Mouse (Mus musculus) hindbrain, embryonic 16.5 days (tissue): ENCODE measurements around the gene Mettl6. TPM values are rescaled to one million over a fixed set of nuclear protein-coding genes. Genes with fewer than 3 reads are reported as not detected.
"Not testable (repeated sequence)": the region's sequence is repeated elsewhere in the genome, so short reads cannot be mapped to it uniquely, and the experiment has no call there.

Source experiments
- ATAC-seq: fragments of 200-750 bp; cut with Nextera tagmentation; 2 replicates; pipeline ENCODE4 v1.8.0; 2017; ENCODE audit warnings: moderate TSS enrichment, moderate library complexity
- H3K27ac ChIP-seq: fragments of 300-500 bp; sonication (generic); 2 replicates; pipeline ENCODE4 v1.5.1; 2014; ENCODE audit warnings: low read depth, mild to moderate bottlenecking, control low read depth, low read length, moderate library complexity
- H3K27me3 ChIP-seq: fragments of 300-500 bp; sonication (generic); replicated peaks from 2 replicates; pipeline ENCODE4 v1.6.1; 2014; ENCODE audit warnings: low read length; ENCODE audit not compliant: control insufficient read depth, insufficient read depth
- H3K36me3 ChIP-seq: fragments of 300-500 bp; sonication (generic); 2 replicates; pipeline ENCODE4 v1.6.1; 2014; ENCODE audit warnings: mild to moderate bottlenecking, low read length, moderate library complexity, mixed read lengths; ENCODE audit not compliant: control insufficient read depth, insufficient read depth
- H3K4me1 ChIP-seq: fragments of 300-500 bp; sonication (generic); 2 replicates; pipeline ENCODE4 v1.6.1; 2014; ENCODE audit warnings: low read depth, low read length; ENCODE audit not compliant: control insufficient read depth, insufficient read depth
- H3K4me2 ChIP-seq: fragments of 300-500 bp; sonication (generic); 2 replicates; pipeline ENCODE4 v1.6.1; 2014; ENCODE audit warnings: mild to moderate bottlenecking, low read length, control low read depth, moderate library complexity
- H3K4me3 ChIP-seq: fragments of 300-500 bp; sonication (generic); 2 replicates; pipeline ENCODE4 v1.5.1; 2014; ENCODE audit warnings: mild to moderate bottlenecking, low read length, control low read depth, moderate library complexity
- H3K9ac ChIP-seq: fragments of 300-500 bp; sonication (generic); 2 replicates; pipeline ENCODE4 v1.6.1; 2014; ENCODE audit warnings: low read depth, mild to moderate bottlenecking, control low read depth, low read length, moderate library complexity
- H3K9me3 ChIP-seq: fragments of 300-500 bp; sonication (generic); 2 replicates; pipeline ENCODE4 v1.6.1; 2014; ENCODE audit warnings: mild to moderate bottlenecking, low read length, moderate library complexity; ENCODE audit not compliant: control insufficient read depth
- WGBS: fragments of 180-500 bp; shearing (Covaris S2); extraction: QIAGEN DNeasy Blood & Tissue Kit; methylation state at CpG from one replicate; pipeline ENCODE4 v1.1.7; 2014; 5-methylcytosine and 5-hydroxymethylcytosine counted together
- polyA plus RNA-seq: library from polyadenylated mRNA; unstranded; fragments of >200 nt; fragmentation: Nextera tagmentation; extraction: Ambion mirVana; gene quantifications from 2 replicates; pipeline ENCODE4 v1.2.1, GENCODE M21; 2015

The Mettl6 gene
- polyA plus RNA-seq, 1 experiment from 2014 or later, result 36.9 TPM

GRCm38 (mm10) chr14:31493901-31494300 is 939 bp downstream of the Mettl6 start:
- Histone ChIP-seq H3K4me1 (peaks cover 29% of the 10 kb centered on the region), H3K9ac (peak overlapping the region; percentile 89), H3K4me2 (peak overlapping the region; percentile 85), H3K9me3 (no peaks in the 10 kb centered on the region), H3K27ac (no peak overlapping the region), H3K4me3 (peak overlapping the region; percentile 80), H3K36me3 (no peaks in the 10 kb centered on the region), H3K27me3 (no peaks in the 10 kb centered on the region)
- ATAC-seq, result no peak
- 45% methylated on average over 9 of the region's 9 CpGs for WGBS

- H3K4me1 ChIP-seq, result no peaks in the 10 kb centered on the region
- no peak overlapping the region for H3K27ac ChIP-seq
- no peaks in the 10 kb centered on the region for H3K27me3 ChIP-seq
- H3K9me3 ChIP-seq, result no peaks in the 10 kb centered on the region
- H3K4me3 ChIP-seq, result no peak overlapping the region
- no peak overlapping the region for H3K9ac ChIP-seq
- H3K36me3 ChIP-seq, result peaks cover 31% of the 10 kb centered on the region
- H3K4me2 ChIP-seq, result no peak overlapping the region
- no peak for ATAC-seq
- WGBS, result 97% methylated on average over 6 of the region's 6 CpGs
Measured at GRCm38 (mm10) chr14:31488055-31488454, 6.8 kb downstream of the Mettl6 start.

GRCm38 (mm10) chr14:31486465-31486864 is 8.4 kb downstream of the Mettl6 start:
- Histone ChIP-seq H3K4me3 (no peak overlapping the region), H3K27me3 (no peaks in the 10 kb centered on the region), H3K9me3 (no peaks in the 10 kb centered on the region), H3K36me3 (peaks cover 46% of the 10 kb centered on the region), H3K4me2 (no peak overlapping the region), H3K4me1 (no peaks in the 10 kb centered on the region), H3K9ac (no peak overlapping the region), H3K27ac (no peak overlapping the region)
- ATAC-seq, result no peak
- WGBS, result 83% methylated on average over 4 of the region's 4 CpGs

GRCm38 (mm10) chr14:31482417-31482816 is 12.4 kb downstream of the Mettl6 start:
- ATAC-seq, result no peak
- Histone ChIP-seq H3K9me3 (no peaks in the 10 kb centered on the region), H3K27me3 (no peaks in the 10 kb centered on the region), H3K4me2 (no peak overlapping the region), H3K9ac (no peak overlapping the region), H3K4me3 (no peak overlapping the region), H3K27ac (no peak overlapping the region), H3K36me3 (peaks cover 51% of the 10 kb centered on the region), H3K4me1 (no peaks in the 10 kb centered on the region)
- 96% methylated on average over 5 of the region's 5 CpGs for WGBS

- no peak for ATAC-seq
- Histone ChIP-seq H3K4me2 (no peak overlapping the region), H3K36me3 (no peaks in the 10 kb centered on the region), H3K27ac (no peak overlapping the region), H3K9ac (no peak overlapping the region), H3K4me1 (no peaks in the 10 kb centered on the region), H3K27me3 (no peaks in the 10 kb centered on the region), H3K4me3 (no peak overlapping the region), H3K9me3 (no peaks in the 10 kb centered on the region)
- 88% methylated on average over 2 of the region's 2 CpGs for WGBS
Measured at GRCm38 (mm10) chr14:31473297-31473696, 21.5 kb downstream of the Mettl6 start.

GRCm38 (mm10) chr14:31472451-31473061 is 22.3 kb downstream of the Mettl6 start:
- H3K9ac ChIP-seq, result no peak overlapping the region
- H3K4me1 ChIP-seq, result no peaks in the 10 kb centered on the region
- no peaks in the 10 kb centered on the region for H3K36me3 ChIP-seq
- H3K4me2 ChIP-seq, result no peak overlapping the region
- ATAC-seq, result no peak
- H3K4me3 ChIP-seq, result no peak overlapping the region
- H3K9me3 ChIP-seq, result no peaks in the 10 kb centered on the region
- H3K27me3 ChIP-seq, result no peaks in the 10 kb centered on the region
- no peak overlapping the region for H3K27ac ChIP-seq
- WGBS, result 12% methylated on average over 5 of the region's 5 CpGs

GRCm38 (mm10) chr14:31469711-31470110 is 25.1 kb downstream of the Mettl6 start:
- Histone ChIP-seq H3K27me3 (no peaks in the 10 kb centered on the region), H3K4me3 (no peak overlapping the region), H3K9ac (no peak overlapping the region), H3K4me1 (no peaks in the 10 kb centered on the region), H3K4me2 (no peak overlapping the region), H3K9me3 (no peaks in the 10 kb centered on the region), H3K27ac (no peak overlapping the region), H3K36me3 (no peaks in the 10 kb centered on the region)
- WGBS, result 70% methylated on average over 4 of the region's 4 CpGs
- ATAC-seq, result no peak

- Histone ChIP-seq H3K9ac (no peak overlapping the region), H3K9me3 (no peaks in the 10 kb centered on the region), H3K4me1 (no peaks in the 10 kb centered on the region), H3K27ac (no peak overlapping the region), H3K4me3 (no peak overlapping the region), H3K4me2 (no peak overlapping the region), H3K27me3 (no peaks in the 10 kb centered on the region), H3K36me3 (no peaks in the 10 kb centered on the region)
- WGBS, result 62% methylated on average over 8 of the region's 8 CpGs
- no peak for ATAC-seq
Measured at GRCm38 (mm10) chr14:31464176-31464575, 30.7 kb downstream of the Mettl6 start.

- Histone ChIP-seq H3K9me3 (no peaks in the 10 kb centered on the region), H3K9ac (no peak overlapping the region), H3K4me3 (no peak overlapping the region), H3K27me3 (no peaks in the 10 kb centered on the region), H3K4me2 (no peak overlapping the region), H3K4me1 (no peaks in the 10 kb centered on the region), H3K27ac (no peak overlapping the region), H3K36me3 (no peaks in the 10 kb centered on the region)
- WGBS, result 70% methylated on average over 6 of the region's 6 CpGs
- no peak for ATAC-seq
Measured at GRCm38 (mm10) chr14:31462886-31463285, 32.0 kb downstream of the Mettl6 start.

- H3K4me2 ChIP-seq, H3K27me3 ChIP-seq, H3K4me3 ChIP-seq, H3K9me3 ChIP-seq, H3K36me3 ChIP-seq, H3K4me1 ChIP-seq, H3K9ac ChIP-seq, H3K27ac ChIP-seq, ATAC-seq: not testable (repeated sequence)
- WGBS, result 75% methylated on average over 5 of the region's 5 CpGs
Measured at GRCm38 (mm10) chr14:31462226-31462625, 32.6 kb downstream of the Mettl6 start.
